Mouse (Mus musculus) neural tube, embryonic 11.5 days (tissue): ENCODE measurements around the gene Ninj2. TPM values are rescaled to one million over a fixed set of nuclear protein-coding genes. Genes with fewer than 3 reads are reported as not detected.

Experiments used
- ATAC-seq: fragments of 200-750 bp; cut with Nextera tagmentation; 2 replicates; pipeline ENCODE4 v1.8.0; 2017; ENCODE audit warnings: moderate number of reproducible peaks, mild to moderate bottlenecking, moderate TSS enrichment, moderate library complexity; ENCODE audit not compliant: insufficient read depth, low FRiP score, low TSS enrichment
- DNase-seq: peaks from one replicate; pipeline ENCODE4 v3.0.0-alpha.2; 2015; ENCODE audit warnings: low spot score
- H3K27ac ChIP-seq: fragments of 300-500 bp; sonication (generic); 2 replicates; pipeline ENCODE4 v1.5.1; 2014; ENCODE audit warnings: low read depth, mild to moderate bottlenecking, low read length
- H3K27me3 ChIP-seq: fragments of 300-500 bp; sonication (generic); 2 replicates; pipeline ENCODE4 v1.6.1; 2014; ENCODE audit warnings: mild to moderate bottlenecking, low read length, mixed read lengths; ENCODE audit not compliant: control insufficient read depth, insufficient read depth
- H3K36me3 ChIP-seq: fragments of 300-500 bp; sonication (generic); 2 replicates; pipeline ENCODE4 v1.6.1; 2014; ENCODE audit warnings: mild to moderate bottlenecking, low read length, moderate library complexity, mixed read lengths; ENCODE audit not compliant: control insufficient read depth, insufficient read depth
- H3K4me1 ChIP-seq: fragments of 300-500 bp; sonication (generic); 2 replicates; pipeline ENCODE4 v1.6.1; 2014; ENCODE audit warnings: low read length, mixed read lengths; ENCODE audit not compliant: control insufficient read depth, insufficient read depth
- H3K4me2 ChIP-seq: fragments of 300-500 bp; sonication (generic); 2 replicates; pipeline ENCODE4 v1.6.1; 2014; ENCODE audit warnings: low read depth, mild to moderate bottlenecking, moderate library complexity
- H3K4me3 ChIP-seq: fragments of 300-500 bp; sonication (generic); 2 replicates; pipeline ENCODE4 v1.5.1; 2014; ENCODE audit warnings: low read depth, low read length
- H3K9ac ChIP-seq: fragments of 300-500 bp; sonication (generic); 2 replicates; pipeline ENCODE4 v1.6.1; 2014; ENCODE audit warnings: mild to moderate bottlenecking, low read length
- H3K9me3 ChIP-seq: fragments of 300-500 bp; sonication (generic); 2 replicates; pipeline ENCODE4 v1.6.1; 2016; ENCODE audit warnings: low read length; ENCODE audit not compliant: control insufficient read depth
- WGBS: fragments of 180-500 bp; shearing (Covaris S2); extraction: QIAGEN DNeasy Blood & Tissue Kit; methylation state at CpG from one replicate; pipeline ENCODE4 v1.1.7; 2014; 5-methylcytosine and 5-hydroxymethylcytosine counted together
- polyA plus RNA-seq: library from polyadenylated mRNA; unstranded; fragments of >200 nt; fragmentation: Nextera tagmentation; extraction: Ambion mirVana; gene quantifications from 2 replicates; pipeline ENCODE4 v1.2.1, GENCODE M21; 2014

Gene Ninj2
- polyA plus RNA-seq, 1 experiment from 2014 or later: not detected

DNA sequence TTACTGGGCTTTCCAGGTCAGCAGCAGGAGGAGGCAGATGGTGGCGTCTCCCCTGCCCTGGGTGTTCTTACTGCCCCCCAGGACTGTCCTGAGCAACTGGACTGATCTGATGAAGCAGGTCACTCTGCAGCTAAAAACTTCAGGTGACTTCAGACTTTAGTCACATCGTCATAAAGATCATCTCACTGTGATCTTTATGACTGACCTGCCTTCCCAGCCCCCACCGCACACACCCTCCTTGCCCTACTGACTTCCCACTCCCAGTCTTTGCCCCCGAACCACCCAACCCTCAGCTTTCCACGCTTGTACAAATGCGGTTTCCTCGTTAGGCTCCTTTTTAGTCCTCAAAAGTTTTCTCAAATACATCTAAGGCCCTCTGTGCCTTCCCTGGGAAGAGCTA, 133.9 kb downstream of the Ninj2 start:
- Histone ChIP-seq H3K9me3 (no peaks in the 10 kb centered on the region), H3K4me2 (no peak overlapping the region), H3K27me3 (no peaks in the 10 kb centered on the region), H3K4me3 (no peak overlapping the region), H3K36me3 (no peaks in the 10 kb centered on the region), H3K27ac (no peak overlapping the region), H3K9ac (no peak overlapping the region), H3K4me1 (no peaks in the 10 kb centered on the region; the same call in 1 of the 2 replicates)
- ATAC-seq (no peak), DNase-seq (no peak)
- WGBS: 92% methylated on average over 7 of the region's 7 CpGs

DNA sequence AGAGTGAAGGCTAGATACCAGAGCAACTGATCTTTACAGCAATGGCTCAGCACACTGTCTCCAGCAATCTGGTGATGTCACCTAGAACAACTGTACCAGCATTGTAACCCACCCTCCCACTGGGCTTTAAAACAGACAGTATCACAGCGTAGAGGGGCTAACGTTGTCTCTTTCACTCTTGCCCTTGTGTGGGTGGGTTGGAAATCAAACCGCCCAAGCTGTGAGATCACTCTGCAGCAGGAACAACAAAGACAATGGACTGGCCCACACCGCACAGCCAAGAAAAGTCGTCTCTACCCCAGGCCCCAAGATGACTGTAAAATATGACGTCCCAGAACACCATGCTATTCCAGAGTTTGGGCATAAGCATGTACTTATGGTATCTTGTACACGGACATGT, 136.7 kb downstream of the Ninj2 start:
- 80% methylated on average over 7 of the region's 7 CpGs for WGBS
- H3K4me3 ChIP-seq: no peak overlapping the region
- DNase-seq: no peak
- no peaks in the 10 kb centered on the region; the same call in 1 of the 2 replicates for H3K4me1 ChIP-seq
- H3K36me3 ChIP-seq: no peaks in the 10 kb centered on the region
- H3K4me2 ChIP-seq: no peak overlapping the region
- H3K27ac ChIP-seq: no peak overlapping the region
- no peaks in the 10 kb centered on the region for H3K9me3 ChIP-seq
- no peak overlapping the region for H3K9ac ChIP-seq
- H3K27me3 ChIP-seq: no peaks in the 10 kb centered on the region
- no peak for ATAC-seq

DNA sequence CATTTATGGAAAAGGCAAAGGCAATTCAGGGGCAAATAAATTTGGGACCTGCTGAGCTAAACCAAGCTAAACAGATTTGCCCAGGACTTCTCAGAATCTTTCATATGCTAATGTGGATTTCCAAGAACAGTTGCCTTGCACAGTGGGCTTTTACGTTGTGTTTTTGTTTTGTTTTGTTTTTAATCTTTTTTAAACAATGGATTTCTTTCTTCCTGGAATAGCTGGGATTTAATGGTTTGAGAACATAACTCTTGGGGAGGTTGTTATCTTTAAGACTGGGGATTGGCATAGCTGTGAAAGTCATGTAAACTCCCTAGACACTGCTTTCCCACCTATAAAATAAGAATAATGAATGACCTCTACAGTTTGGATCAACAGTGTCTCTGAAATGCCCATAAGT, 137.3 kb downstream of the Ninj2 start:
- ATAC-seq: no peak
- no peak overlapping the region for H3K4me3 ChIP-seq
- no peak for DNase-seq
- H3K4me1 ChIP-seq: no peaks in the 10 kb centered on the region; the same call in 1 of the 2 replicates
- no peak overlapping the region for H3K4me2 ChIP-seq
- no peak overlapping the region for H3K9ac ChIP-seq
- H3K27ac ChIP-seq: no peak overlapping the region
- 35% methylated on average over 1 of the region's 1 CpGs for WGBS
- H3K36me3 ChIP-seq: no peaks in the 10 kb centered on the region
- no peaks in the 10 kb centered on the region for H3K27me3 ChIP-seq
- H3K9me3 ChIP-seq: no peaks in the 10 kb centered on the region

DNA sequence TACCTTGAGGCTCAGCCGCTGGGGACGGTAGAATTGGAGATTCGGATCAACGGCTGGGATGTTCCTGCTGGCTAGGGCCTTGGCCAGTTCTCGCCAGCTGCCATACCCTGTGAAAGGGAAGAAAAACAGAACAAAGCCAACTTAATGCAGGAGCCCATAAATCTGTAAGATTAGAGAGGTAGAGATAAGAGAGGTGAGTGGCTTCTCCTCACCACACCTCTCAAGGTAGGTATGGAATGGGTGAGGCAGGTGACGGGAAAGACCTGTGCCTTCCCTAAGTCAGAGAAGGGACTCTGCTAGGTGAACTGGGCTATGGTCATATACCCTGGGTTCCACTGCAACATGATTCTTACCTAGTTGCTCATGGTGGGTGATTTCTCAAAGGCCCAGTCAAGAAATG, 139.7 kb downstream of the Ninj2 start:
- WGBS: 92% methylated on average over 6 of the region's 6 CpGs
- H3K4me2 ChIP-seq: no peak overlapping the region

DNA sequence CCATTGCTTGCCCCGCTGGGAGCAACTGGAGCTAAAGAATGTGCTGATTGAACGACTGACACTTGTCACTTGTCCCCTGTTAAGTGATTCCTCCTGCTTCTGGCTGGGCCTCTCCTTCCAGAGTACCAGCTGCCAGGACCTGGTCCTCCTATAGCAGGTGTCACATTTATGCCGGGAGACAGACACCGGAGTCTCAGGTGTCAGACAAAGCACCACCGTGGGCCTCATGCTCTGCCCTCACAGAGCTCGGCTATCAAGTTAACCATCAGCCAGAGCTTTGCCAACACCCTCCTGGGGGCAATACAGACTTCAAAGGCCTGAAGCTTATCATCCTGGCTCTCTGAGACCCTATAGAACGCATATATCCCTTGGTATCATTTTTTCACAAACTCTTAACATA, 142.7 kb downstream of the Ninj2 start:
- no peak for ATAC-seq
- no peak overlapping the region for H3K4me2 ChIP-seq
- 41% methylated on average over 7 of the region's 7 CpGs for WGBS
- H3K9me3 ChIP-seq: no peaks in the 10 kb centered on the region
- no peaks in the 10 kb centered on the region for H3K27me3 ChIP-seq
- H3K4me3 ChIP-seq: no peak overlapping the region
- no peaks in the 10 kb centered on the region for H3K36me3 ChIP-seq
- no peak overlapping the region for H3K9ac ChIP-seq
- H3K4me1 ChIP-seq: no peaks in the 10 kb centered on the region
- H3K27ac ChIP-seq: no peak overlapping the region
- no peak for DNase-seq

More for the DNA sequence above, 139.7 kb downstream of the Ninj2 start:
- DNase-seq: no peak
- H3K27me3 ChIP-seq: no peaks in the 10 kb centered on the region
- H3K4me1 ChIP-seq: no peaks in the 10 kb centered on the region
- no peak for ATAC-seq
- no peak overlapping the region for H3K9ac ChIP-seq
- no peaks in the 10 kb centered on the region for H3K36me3 ChIP-seq
- no peak overlapping the region for H3K4me3 ChIP-seq
- no peaks in the 10 kb centered on the region for H3K9me3 ChIP-seq
- no peak overlapping the region for H3K27ac ChIP-seq

DNA sequence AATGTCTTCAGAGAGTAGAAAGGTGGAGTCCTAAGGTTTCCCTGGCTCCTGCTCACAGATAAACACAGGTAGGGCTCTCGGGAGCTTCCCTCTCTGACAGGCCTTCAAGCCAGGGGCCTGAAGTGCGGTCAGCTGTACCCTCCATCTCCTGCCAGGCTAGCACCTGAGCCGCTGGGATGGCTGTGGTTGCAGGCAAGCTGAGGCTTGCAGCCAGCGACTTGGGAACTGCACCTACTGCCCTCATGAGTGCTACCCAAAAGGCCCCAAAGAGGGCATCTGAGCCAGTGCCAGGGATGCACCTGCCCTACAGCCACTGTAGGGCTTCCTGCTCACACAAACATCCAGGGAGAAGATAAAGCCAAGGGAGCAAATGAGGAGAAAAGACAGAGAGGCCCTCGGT, 147.3 kb downstream of the Ninj2 start:
- Histone ChIP-seq H3K9ac (no peak overlapping the region), H3K27me3 (no peaks in the 10 kb centered on the region), H3K4me2 (no peak overlapping the region), H3K9me3 (no peaks in the 10 kb centered on the region), H3K4me1 (no peaks in the 10 kb centered on the region), H3K36me3 (no peaks in the 10 kb centered on the region), H3K4me3 (no peak overlapping the region), H3K27ac (no peak overlapping the region)
- no peak for ATAC-seq
- WGBS: 79% methylated on average over 5 of the region's 5 CpGs
- DNase-seq: no peak

- H3K27ac ChIP-seq: no peak overlapping the region
- H3K4me1 ChIP-seq: no peaks in the 10 kb centered on the region
- H3K9ac ChIP-seq: no peak overlapping the region
- ATAC-seq: no peak
- DNase-seq: no peak
- H3K36me3 ChIP-seq: no peaks in the 10 kb centered on the region
- H3K4me3 ChIP-seq: no peak overlapping the region
- H3K27me3 ChIP-seq: no peaks in the 10 kb centered on the region
- H3K9me3 ChIP-seq: no peaks in the 10 kb centered on the region
- H3K4me2 ChIP-seq: no peak overlapping the region
- WGBS: 92% methylated on average over 12 of the region's 12 CpGs
Observed at GRCm38 (mm10) chr6:120241453-120241852, 148.3 kb downstream of the Ninj2 start.

GRCm38 (mm10) chr6:120242530-120242929, 149.4 kb downstream of the Ninj2 start:
- no peaks in the 10 kb centered on the region for H3K4me1 ChIP-seq
- DNase-seq (no peak), ATAC-seq (no peak)
- no peak overlapping the region for H3K9ac ChIP-seq
- no peaks in the 10 kb centered on the region for H3K9me3 ChIP-seq
- WGBS: 86% methylated on average over 8 of the region's 8 CpGs
- no peaks in the 10 kb centered on the region for H3K27me3 ChIP-seq
- H3K27ac ChIP-seq: no peak overlapping the region
- no peak overlapping the region for H3K4me3 ChIP-seq
- H3K4me2 ChIP-seq: no peak overlapping the region
- no peaks in the 10 kb centered on the region for H3K36me3 ChIP-seq

DNA sequence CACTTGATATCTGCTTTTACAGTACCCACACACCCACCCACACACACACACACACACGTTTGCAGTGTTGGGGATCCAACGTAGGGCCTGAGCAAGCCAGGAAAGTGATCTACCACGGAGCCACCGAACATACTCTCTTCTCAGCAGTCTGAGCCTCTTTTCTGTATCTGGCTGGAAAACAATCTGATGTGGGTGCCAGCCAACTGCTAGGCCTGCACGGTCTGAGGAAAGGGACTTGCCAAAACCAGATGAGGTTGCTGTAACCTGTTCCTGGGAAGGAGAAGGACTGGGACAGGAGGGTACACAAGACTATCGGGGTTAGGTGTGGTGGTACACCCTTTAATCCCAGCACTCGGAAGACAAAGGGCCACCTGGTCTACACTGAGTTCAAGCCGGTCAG, 150.1 kb downstream of the Ninj2 start:
- H3K4me1 ChIP-seq: no peaks in the 10 kb centered on the region
- WGBS: 83% methylated on average over 8 of the region's 8 CpGs
- H3K27me3 ChIP-seq: no peaks in the 10 kb centered on the region
- H3K27ac ChIP-seq: no peak overlapping the region
- H3K4me3 ChIP-seq: no peak overlapping the region
- H3K36me3 ChIP-seq: no peaks in the 10 kb centered on the region
- ATAC-seq (no peak), DNase-seq (no peak)
- no peak overlapping the region for H3K4me2 ChIP-seq
- no peaks in the 10 kb centered on the region for H3K9me3 ChIP-seq
- H3K9ac ChIP-seq: no peak overlapping the region
